Mouse (Mus musculus): Measurements from ENCODE around the gene Emd. TPM values are rescaled to one million over a fixed set of nuclear protein-coding genes. Genes with fewer than 3 reads are reported as not detected.
A peak's percentile ranks its signal among the peaks of the same experiment; 100 is the strongest.

Gene Emd
- total RNA-seq, 1 experiment from 2014 or later, result 38.8 TPM

DNA sequence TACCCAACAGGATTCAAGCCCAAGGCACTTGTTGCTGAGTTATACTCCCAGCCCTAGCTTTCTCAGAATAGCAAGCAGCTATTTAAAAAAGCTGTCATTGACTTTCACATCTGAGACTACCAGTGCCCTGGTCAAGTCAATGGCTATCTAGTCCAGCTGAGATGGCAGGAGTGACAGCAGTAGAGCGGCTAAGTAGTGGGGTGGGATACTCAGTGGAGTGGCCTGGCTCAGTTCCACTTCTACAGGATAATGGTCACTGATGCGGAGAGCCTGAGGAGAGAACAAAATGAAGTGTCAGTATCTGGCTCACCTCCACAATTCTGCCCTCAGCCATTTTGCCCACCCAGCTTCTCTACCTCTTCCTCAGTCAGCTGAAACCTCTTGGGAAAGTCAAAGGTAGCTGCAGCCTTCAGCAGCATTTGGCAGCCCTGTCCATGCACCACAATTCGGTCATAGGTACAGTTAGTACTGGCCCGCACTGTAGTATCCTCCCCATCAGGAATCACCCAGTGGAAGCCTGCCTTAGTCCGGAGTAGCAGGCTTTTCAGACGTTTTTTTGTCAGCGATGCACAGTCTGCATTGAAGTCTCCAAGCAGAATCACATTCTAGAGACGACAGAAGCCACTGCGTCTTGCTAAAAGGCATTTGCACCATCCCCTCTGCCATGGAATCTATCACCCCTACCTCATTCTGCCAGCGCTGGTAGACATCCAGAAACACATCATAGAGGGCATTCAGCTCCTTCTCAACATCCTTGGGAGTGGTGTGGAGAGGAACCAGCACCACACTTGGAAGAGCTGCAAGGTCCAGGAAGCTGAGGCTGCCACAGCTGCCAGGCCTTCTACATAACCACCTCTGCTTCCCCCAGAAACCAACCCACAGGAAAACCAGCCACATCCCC lies 19.2 kb downstream of the Emd start:
- DNase-seq, result no peak

GRCm38 (mm10) chrX:74277916-74278315 lies 23.4 kb downstream of the Emd start:
- DNase-seq, result no peak

- DNase-seq, result no peak
Measured at GRCm38 (mm10) chrX:74281041-74281731, 26.7 kb downstream of the Emd start.

DNA sequence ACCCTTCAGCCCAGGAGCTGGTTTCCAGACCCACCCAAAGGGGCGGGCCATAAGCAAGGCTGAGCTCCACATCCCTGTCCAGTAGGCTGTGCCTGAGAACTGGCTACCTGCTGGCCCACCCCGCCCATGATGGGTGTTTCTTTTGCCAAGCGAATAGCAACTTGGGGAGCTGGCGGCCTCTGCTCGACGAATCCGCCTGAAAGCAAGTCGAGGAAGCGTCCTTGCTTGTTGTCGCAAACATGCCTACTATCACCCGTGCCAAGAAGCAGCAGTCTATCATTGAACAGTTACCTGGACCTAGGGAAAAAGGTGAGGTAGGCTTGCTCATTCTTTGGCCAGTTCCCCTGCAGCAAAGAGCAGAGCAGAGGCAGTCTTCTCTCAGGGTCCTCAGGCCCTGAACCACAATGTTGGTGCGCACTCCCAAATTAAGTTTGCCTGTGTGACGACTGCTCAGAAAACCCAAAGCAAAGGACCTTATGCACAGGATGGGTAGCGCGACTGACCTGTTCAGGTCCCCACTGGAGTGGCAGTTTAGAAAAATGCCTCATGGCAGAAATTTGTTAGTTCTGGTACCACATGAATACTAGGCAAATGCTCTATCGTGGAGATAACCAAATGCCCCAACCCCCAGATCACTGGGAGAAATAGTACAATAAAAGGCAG lies 27.4 kb downstream of the Emd start, which contains the start of the genes Taz and Dnase1l1:
Gene Taz (plus strand): TSS at position 181 of the 663 bp plus-strand sequence.
Gene Dnase1l1 (minus strand): TSS at position 606 of the 663 bp plus-strand sequence.
- peak; percentile 74 for DNase-seq

DNA sequence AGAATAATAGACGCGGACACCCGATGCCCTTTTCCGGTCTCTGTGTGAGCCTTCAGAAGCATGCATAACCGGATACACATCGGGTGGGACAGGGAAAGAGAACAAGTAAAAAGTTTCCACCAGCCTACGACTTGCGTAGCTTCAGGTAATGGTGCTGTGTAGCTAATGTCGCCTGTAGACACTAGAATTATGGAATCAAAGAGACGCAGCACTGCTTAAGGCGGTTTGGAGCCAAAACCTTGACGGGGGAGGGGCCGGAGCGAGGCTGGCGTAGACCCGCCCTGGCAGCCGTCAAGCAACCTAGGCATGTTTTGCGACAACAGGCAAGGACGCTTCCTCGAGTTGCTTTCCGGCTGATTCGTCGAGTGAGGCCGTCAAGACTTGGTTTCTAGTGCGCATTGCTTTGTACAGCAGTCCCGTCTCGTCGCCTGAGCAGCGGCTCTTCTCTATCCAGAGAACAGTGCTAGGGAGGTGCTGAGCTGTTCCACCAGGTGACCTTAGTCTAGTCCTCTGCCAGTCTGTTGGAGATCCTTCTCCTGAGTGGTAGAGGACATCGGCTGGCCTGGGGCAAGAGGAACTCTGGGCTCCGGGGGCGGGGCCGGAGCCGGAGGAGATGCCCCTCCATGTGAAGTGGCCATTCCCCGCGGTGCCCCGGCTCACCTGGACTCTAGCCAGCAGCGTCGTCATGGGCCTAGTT lies 28.1 kb downstream of the Emd start:
- peak; percentile 81 for DNase-seq

DNA sequence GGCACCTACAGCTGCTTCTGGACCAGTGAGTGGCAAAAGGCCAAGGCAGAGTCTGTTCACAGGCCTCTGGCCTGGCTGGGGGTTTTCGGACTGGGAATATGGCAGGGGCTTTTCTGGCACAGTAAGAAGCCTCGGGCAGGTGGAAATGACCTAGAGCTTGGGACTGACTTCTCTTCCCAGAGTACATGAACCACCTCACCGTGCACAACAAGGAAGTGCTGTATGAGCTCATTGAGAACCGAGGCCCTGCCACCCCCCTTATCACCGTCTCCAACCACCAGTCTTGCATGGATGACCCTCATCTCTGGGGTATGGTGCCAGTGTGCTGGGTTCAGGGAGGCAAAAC lies 28.6 kb downstream of the Emd start:
- no peak for DNase-seq

DNA sequence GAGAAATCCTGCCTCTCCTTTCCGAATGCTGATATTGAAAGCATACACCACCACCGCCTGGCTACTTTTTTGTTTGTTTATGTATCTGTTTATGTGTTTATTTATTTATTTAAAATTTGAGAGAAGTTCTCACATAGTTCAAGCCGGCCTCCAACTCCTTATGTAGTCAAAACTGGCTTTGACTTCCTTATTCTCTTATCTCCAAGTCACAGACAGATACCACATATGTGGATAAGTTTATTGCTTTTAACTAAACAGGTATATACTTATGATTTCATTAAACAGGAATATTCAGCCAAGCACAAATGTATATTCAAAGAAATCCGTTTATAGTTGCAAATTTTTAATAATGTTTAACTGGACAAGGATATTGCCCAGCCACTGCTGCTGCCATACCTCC lies 38.9 kb downstream of the Emd start:
- DNase-seq, result no peak

- DNase-seq, result peak; percentile 90
Measured at GRCm38 (mm10) chrX:74296538-74297448, 42.3 kb downstream of the Emd start, which contains the start of gene Atp6ap1. Gene Atp6ap1 (plus strand): TSS chrX:74297097.

- DNase-seq, result no peak
Measured at GRCm38 (mm10) chrX:74298348-74298747, 43.9 kb downstream of the Emd start.

GRCm38 (mm10) chrX:74299721-74300120 lies 45.2 kb downstream of the Emd start:
- no peak for DNase-seq

GRCm38 (mm10) chrX:74304867-74305700 lies 50.6 kb downstream of the Emd start, which contains the start of gene Gdi1:
Gene Gdi1 (plus strand): TSS chrX:74304998.
- DNase-seq, result peak; percentile 70

Small RNA genes lying within 50 kb of the gene (microRNA-seq; reads per million reads assigned to microRNA genes)
- gene Mir7091, result 0 to 0.36 reads per million in 2 experiments

Other genes starting within 250 kb of the Emd start
- gene Irak1, start 230.8 kb upstream of the Emd start, total RNA-seq (2021), result 132 and 141 TPM in 2 replicates
- not detected in 2 replicates for gene Opn1mw, start 127.2 kb upstream of the Emd start, total RNA-seq (2021)
- gene Mecp2, start 119.3 kb upstream of the Emd start, total RNA-seq (2021), result 34.3 and 42.6 TPM in 2 replicates
- gene Tex28, start 86.8 kb upstream of the Emd start, total RNA-seq (2021), result not detected in 2 replicates
- gene Tktl1, start 77.4 kb upstream of the Emd start, total RNA-seq (2021), result not detected in 2 replicates
- gene Flna, start 4.9 kb upstream of the Emd start, total RNA-seq (2021), result 138 and 183 TPM in 2 replicates
- 164 and 380 TPM in 2 replicates for gene Rpl10, start 16.1 kb downstream of the Emd start, total RNA-seq (2021)
- gene Taz, start 27.2 kb downstream of the Emd start, total RNA-seq (2021), result 75.4 and 94.9 TPM in 2 replicates
- gene Dnase1l1, start 27.6 kb downstream of the Emd start, total RNA-seq (2021), result 17.8 and 20.3 TPM in 2 replicates
- 218 and 224 TPM in 2 replicates for gene Atp6ap1, start 42.4 kb downstream of the Emd start, total RNA-seq (2021)
- gene Gdi1, start 50.3 kb downstream of the Emd start, total RNA-seq (2021), result 234 and 244 TPM in 2 replicates
- 62.1 and 65.8 TPM in 2 replicates for gene Fam50a, start 58.3 kb downstream of the Emd start, total RNA-seq (2021)
- gene Plxna3, start 74.4 kb downstream of the Emd start, total RNA-seq (2021), result 9.9 and 21.7 TPM in 2 replicates
- gene Lage3, start 98.9 kb downstream of the Emd start, total RNA-seq (2021), result 49.0 and 66.8 TPM in 2 replicates
- 59.6 and 60.7 TPM in 2 replicates for gene Ubl4a, start 118.5 kb downstream of the Emd start, total RNA-seq (2021)
- 18.0 and 20.4 TPM in 2 replicates for gene Slc10a3, start 118.7 kb downstream of the Emd start, total RNA-seq (2021)
- gene Fam3a, start 138.6 kb downstream of the Emd start, total RNA-seq (2021), result 22.2 and 26.2 TPM in 2 replicates
- 61.3 and 84.3 TPM in 2 replicates for gene Ikbkg, start 138.6 kb downstream of the Emd start, total RNA-seq (2021)
- 144 and 163 TPM in 2 replicates for gene G6pdx, start 174.5 kb downstream of the Emd start, total RNA-seq (2021)
- gene Gm6880, start 226.7 kb downstream of the Emd start, total RNA-seq (2021), result not detected in 2 replicates